Mouse (Mus musculus) embryonic fibroblast, embryonic 13.5 days (primary cell): ENCODE data around the gene Fam189b.

Experiments
- CTCF ChIP-seq: IDR thresholded peaks from 2 replicates; pipeline ENCODE4 v1.5.1; 2011; ENCODE audit warnings: mild to moderate bottlenecking, control low read depth, low read length, moderate library complexity, borderline replicate concordance; ENCODE audit not compliant: insufficient read depth
- POLR2A ChIP-seq: IDR thresholded peaks from 2 replicates; pipeline ENCODE4 v1.6.1; 2011; ENCODE audit warnings: low read depth, mild to moderate bottlenecking, control low read depth, low read length, moderate library complexity

GRCm38 (mm10) chr3:89224796-89225195 lies 41.9 kb downstream of the Fam189b start:
- TF ChIP-seq CTCF (no peak), POLR2A (no peak)
